Mouse (Mus musculus) intestine, embryonic 16.5 days (tissue): ENCODE measurements around the gene Grip2. TPM values are rescaled to one million over a fixed set of nuclear protein-coding genes. Genes with fewer than 3 reads are reported as not detected.

Experiments
- ATAC-seq: fragments of 200-750 bp; cut with Nextera tagmentation; 2 replicates; pipeline ENCODE4 v1.8.0; 2017; ENCODE audit warnings: moderate TSS enrichment, moderate library complexity
- H3K27ac ChIP-seq: fragments of 300-500 bp; sonication (generic); 2 replicates; pipeline ENCODE4 v1.5.1; 2014; ENCODE audit warnings: mild to moderate bottlenecking, low read length
- H3K27me3 ChIP-seq: fragments of 300-500 bp; sonication (generic); replicated peaks from 2 replicates; pipeline ENCODE4 v1.6.1; 2014; ENCODE audit warnings: low read length, control low read depth, mixed read lengths; ENCODE audit not compliant: control insufficient read depth, insufficient read depth
- H3K36me3 ChIP-seq: fragments of 300-500 bp; sonication (generic); 2 replicates; pipeline ENCODE4 v1.6.1; 2014; ENCODE audit warnings: low read length, control low read depth; ENCODE audit not compliant: control insufficient read depth, insufficient read depth
- H3K4me1 ChIP-seq: fragments of 300-500 bp; sonication (generic); 2 replicates; pipeline ENCODE4 v1.6.1; 2014; ENCODE audit warnings: low read length, control low read depth, mixed read lengths; ENCODE audit not compliant: control insufficient read depth, insufficient read depth
- H3K4me2 ChIP-seq: fragments of 300-500 bp; sonication (generic); 2 replicates; pipeline ENCODE4 v1.6.1; 2014; ENCODE audit warnings: low read depth, low read length, control low read depth
- H3K4me3 ChIP-seq: fragments of 300-500 bp; sonication (generic); 2 replicates; pipeline ENCODE4 v1.5.1; 2014; ENCODE audit warnings: mild to moderate bottlenecking, low read length
- H3K9ac ChIP-seq: fragments of 300-500 bp; sonication (generic); 2 replicates; pipeline ENCODE4 v1.6.1; 2014; ENCODE audit warnings: low read depth, low read length
- H3K9me3 ChIP-seq: fragments of 300-500 bp; sonication (generic); 2 replicates; pipeline ENCODE4 v1.6.1; 2016; ENCODE audit warnings: low read length, control low read depth; ENCODE audit not compliant: control insufficient read depth
- WGBS: fragments of 180-500 bp; shearing (Covaris S2); extraction: QIAGEN DNeasy Blood & Tissue Kit; methylation state at CpG from one replicate; pipeline ENCODE4 v1.1.7; 2014; 5-methylcytosine and 5-hydroxymethylcytosine counted together
- polyA plus RNA-seq: library from polyadenylated mRNA; unstranded; fragments of >200 nt; fragmentation: Nextera tagmentation; extraction: Ambion mirVana; gene quantifications from 2 replicates; pipeline ENCODE4 v1.2.1, GENCODE M21; 2015

The Grip2 gene
- polyA plus RNA-seq, 1 experiment from 2014 or later: 0.45 TPM

DNA sequence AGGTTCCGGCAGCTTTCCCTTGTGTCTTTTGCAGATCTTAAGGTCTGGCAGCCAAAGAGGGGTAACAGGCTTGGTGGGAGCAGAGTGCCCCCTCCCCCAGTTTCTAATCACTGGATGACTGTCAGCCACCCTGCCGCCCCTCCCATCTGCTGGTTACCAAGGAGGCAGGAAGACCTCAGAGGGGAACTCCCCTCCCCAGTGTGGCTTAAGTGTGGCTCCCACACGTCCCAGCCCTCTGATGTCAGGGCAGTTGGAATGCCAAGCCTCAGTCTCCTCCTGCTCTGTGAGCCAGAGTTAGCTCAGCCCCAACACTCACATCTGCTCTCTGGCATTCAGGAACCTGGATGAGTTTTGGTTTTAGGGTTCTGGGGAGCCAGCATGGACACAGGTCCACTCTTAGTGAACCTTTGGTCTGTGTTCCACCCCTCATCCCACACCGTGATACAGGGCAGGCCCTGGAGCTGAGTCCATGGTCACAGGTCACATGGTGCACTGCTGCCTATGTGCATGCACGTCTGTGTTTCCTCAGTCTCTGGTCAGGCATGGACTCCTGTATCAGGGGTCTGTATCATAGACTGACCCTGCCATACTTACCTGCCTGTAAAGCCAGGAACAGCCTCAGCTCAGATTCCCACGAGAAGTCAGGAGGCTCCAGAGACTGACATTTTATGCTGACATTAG, 98.0 kb downstream of the Grip2 start:
- Histone ChIP-seq H3K27ac (peak overlapping the region; percentile 78), H3K9me3 (no peaks in the 10 kb centered on the region), H3K27me3 (no peaks in the 10 kb centered on the region), H3K36me3 (peaks cover 27% of the 10 kb centered on the region), H3K4me1 (peaks cover 33% of the 10 kb centered on the region), H3K4me3 (no peak overlapping the region), H3K9ac (peak overlapping the region; percentile 17; the same call in 1 of the 2 replicates), H3K4me2 (no peak overlapping the region)
- peak; percentile 65 for ATAC-seq
- WGBS: 41% methylated on average over 6 of the region's 6 CpGs

DNA sequence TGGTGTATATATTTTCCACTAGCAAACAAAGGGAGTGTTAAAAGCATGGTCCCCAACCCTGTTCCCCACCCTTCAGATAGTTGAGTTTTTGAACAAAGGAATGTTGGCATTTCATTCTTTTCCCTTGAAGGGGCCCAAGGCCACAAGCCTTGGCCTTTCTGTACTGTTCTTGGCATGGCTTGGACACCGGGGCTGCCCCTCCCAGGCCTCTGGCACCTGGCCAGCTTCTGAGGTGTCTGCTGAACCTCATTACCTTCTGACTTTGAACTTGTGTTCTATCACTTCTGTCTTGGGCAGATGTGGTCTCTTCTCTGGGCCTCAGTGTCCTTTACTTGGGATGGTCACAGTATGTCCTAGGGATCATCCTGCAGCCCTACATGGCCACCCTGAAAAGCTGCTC, 99.7 kb downstream of the Grip2 start:
- H3K27me3 ChIP-seq: no peaks in the 10 kb centered on the region
- no peak for ATAC-seq

DNA sequence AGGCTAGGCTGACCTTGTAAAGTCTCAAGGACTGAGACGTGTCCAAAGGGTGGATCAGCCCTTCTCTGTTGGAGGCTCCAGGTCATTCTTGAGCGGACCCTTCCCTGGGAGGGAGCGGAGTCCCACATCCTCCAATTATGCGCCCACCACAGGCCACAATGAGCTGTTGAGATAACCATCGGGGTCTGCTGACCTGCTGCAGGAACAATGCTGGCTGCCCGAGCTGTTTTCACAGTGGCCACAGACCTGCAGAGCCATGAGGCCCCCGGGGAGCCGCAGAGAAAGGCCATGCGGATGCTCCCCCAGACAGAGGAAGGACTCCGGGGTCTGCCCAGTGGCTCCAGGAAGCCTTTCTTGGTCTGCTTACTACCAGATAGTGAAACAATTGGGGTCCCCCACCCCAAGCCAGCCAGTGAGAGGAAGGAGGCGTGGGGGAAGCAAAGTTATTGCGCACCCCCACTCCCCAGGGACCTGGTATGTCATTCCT, 105.8 kb downstream of the Grip2 start:
- H3K9ac ChIP-seq: no peak overlapping the region
- peaks cover 23% of the 10 kb centered on the region; the same call in 1 of the 2 replicates for H3K36me3 ChIP-seq
- H3K9me3 ChIP-seq: no peaks in the 10 kb centered on the region
- peaks cover 22% of the 10 kb centered on the region for H3K4me1 ChIP-seq
- H3K27me3 ChIP-seq: no peaks in the 10 kb centered on the region
- 57% methylated on average over 12 of the region's 12 CpGs for WGBS
- no peak overlapping the region for H3K4me2 ChIP-seq
- no peak overlapping the region for H3K4me3 ChIP-seq
- no peak overlapping the region for H3K27ac ChIP-seq
- ATAC-seq: peak; percentile 21; the same call in 1 of the 2 replicates

More for the DNA sequence above, 99.7 kb downstream of the Grip2 start:
- Histone ChIP-seq H3K9ac (no peak overlapping the region), H3K36me3 (peaks cover 29% of the 10 kb centered on the region), H3K4me1 (peaks cover 33% of the 10 kb centered on the region), H3K4me3 (no peak overlapping the region), H3K27ac (no peak overlapping the region), H3K9me3 (no peaks in the 10 kb centered on the region), H3K4me2 (no peak overlapping the region)
- WGBS: 56% methylated on average over 1 of the region's 1 CpGs

DNA sequence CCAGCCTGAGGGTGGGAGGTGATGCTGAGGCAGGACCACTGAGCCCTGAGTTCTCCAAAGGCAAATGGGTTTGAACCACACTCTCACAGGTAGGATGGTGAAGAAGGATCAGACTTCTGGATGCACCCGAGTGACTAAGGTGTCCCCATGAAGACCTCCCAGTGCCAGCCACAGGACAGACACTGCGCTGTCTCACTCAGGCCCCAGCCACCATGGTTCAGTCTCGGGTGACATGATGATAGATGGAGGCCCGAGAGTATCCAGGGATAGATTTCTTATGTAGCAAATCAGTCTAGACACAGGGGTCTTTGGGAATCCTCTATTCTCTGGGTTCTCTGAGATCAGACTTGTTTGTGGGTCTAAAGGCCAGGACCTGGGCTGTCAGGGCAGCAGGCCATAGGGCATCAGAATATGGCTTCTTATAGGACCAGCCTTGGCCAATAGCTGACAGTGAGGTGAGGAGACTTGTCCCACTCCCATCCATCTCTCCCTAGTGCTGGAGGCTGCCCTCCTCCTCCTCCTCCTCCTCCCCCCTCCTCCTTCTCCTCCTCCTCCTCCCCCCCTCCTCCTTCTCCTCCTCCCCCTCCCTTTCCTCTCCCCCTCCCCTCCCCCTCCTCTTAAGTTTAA, 106.3 kb downstream of the Grip2 start:
- peak overlapping the region; percentile 40; the same call in 1 of the 2 replicates for H3K9ac ChIP-seq
- H3K4me3 ChIP-seq: no peak overlapping the region
- no peaks in the 10 kb centered on the region for H3K27me3 ChIP-seq
- H3K27ac ChIP-seq: no peak overlapping the region
- H3K9me3 ChIP-seq: no peaks in the 10 kb centered on the region
- no peak for ATAC-seq
- peaks cover 22% of the 10 kb centered on the region for H3K4me1 ChIP-seq
- peaks cover 20% of the 10 kb centered on the region; the same call in 1 of the 2 replicates for H3K36me3 ChIP-seq
- 54% methylated on average over 4 of the region's 4 CpGs for WGBS
- H3K4me2 ChIP-seq: no peak overlapping the region

GRCm38 (mm10) chr6:91719865-91720533, 107.1 kb downstream of the Grip2 start:
- WGBS: 15% methylated on average over 9 of the region's 9 CpGs
- Histone ChIP-seq H3K36me3 (peaks cover 19% of the 10 kb centered on the region; the same call in 1 of the 2 replicates), H3K4me1 (peaks cover 22% of the 10 kb centered on the region), H3K4me3 (no peak overlapping the region), H3K27ac (peak overlapping the region; percentile 60), H3K9ac (peak overlapping the region; percentile 40; the same call in 1 of the 2 replicates), H3K9me3 (no peaks in the 10 kb centered on the region), H3K4me2 (no peak overlapping the region; the same call in 1 of the 2 replicates), H3K27me3 (no peaks in the 10 kb centered on the region)
- peak; percentile 14; the same call in 1 of the 2 replicates for ATAC-seq

DNA sequence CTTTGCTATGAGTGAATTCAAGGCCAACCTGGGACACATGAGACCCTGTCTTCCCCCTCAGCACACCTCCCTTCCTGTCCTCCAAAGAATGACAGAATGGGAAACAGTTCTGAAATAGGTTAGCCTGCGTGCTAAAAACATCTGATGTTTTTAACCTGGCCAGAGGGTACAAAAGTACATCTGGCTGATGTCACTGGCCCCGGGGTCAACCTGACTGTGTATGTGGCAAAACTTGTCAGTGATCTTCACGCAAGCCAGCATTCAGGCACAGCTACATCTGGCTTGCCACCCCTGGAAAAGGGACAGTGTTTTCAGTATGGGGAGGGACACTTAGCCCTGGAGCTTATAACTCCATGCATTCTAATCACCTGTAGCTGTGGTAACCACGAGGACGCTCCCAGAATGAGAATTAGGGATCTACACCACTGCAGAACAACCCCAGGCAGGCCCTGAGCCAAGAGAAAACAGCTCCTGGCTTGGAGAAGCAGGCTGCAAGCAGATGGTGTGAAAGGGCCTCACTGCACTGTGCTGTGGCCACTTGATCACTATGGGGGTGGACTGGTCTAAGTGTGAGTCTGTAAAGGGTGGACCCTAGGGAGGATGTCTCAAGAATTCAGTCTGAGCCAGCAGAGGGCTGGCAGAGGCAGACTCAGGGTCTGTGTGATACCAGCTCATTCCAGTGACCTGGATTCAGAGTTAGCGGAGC, 107.9 kb downstream of the Grip2 start:
- H3K36me3 ChIP-seq: peaks cover 13% of the 10 kb centered on the region; the same call in 1 of the 2 replicates
- peak overlapping the region; percentile 60 for H3K27ac ChIP-seq
- no peak overlapping the region; the same call in 1 of the 2 replicates for H3K4me2 ChIP-seq
- ATAC-seq: peak; percentile 8; the same call in 1 of the 2 replicates
- no peaks in the 10 kb centered on the region for H3K9me3 ChIP-seq
- H3K4me1 ChIP-seq: peaks cover 22% of the 10 kb centered on the region
- WGBS: 62% methylated on average over 6 of the region's 6 CpGs
- H3K9ac ChIP-seq: 0 out of 2 replicates have a peak overlapping the region, but pooled peaks have one; percentile 16
- H3K27me3 ChIP-seq: no peaks in the 10 kb centered on the region
- no peak overlapping the region for H3K4me3 ChIP-seq

DNA sequence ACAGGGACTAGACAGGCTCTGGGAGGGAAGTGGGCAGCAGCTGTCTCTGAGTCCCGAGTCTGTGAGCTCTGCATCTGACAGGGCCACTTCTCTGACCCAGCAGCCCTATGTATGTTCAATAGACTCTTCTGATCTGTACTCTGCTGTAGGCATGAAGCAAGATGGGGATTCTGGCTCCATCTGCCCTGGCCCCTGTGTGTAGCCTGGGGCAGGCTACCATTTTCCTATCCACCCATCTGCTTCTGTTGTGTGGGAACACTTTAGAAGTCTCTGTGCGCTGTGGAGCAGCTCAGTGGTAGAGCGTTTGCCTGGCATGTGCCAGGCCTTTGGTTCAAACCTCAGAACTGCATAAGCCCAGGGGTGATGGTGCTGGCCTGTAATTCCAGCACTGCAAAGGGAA, 108.4 kb downstream of the Grip2 start:
- Histone ChIP-seq H3K27me3 (no peaks in the 10 kb centered on the region), H3K27ac (peak overlapping the region; percentile 37; the same call in 1 of the 2 replicates), H3K9ac (0 out of 2 replicates have a peak overlapping the region, but pooled peaks have one; percentile 16), H3K36me3 (0 out of 2 replicates have a peak, but pooled peaks cover 7% of the 10 kb centered on the region), H3K4me1 (peaks cover 23% of the 10 kb centered on the region), H3K4me3 (no peak overlapping the region), H3K9me3 (no peaks in the 10 kb centered on the region), H3K4me2 (no peak overlapping the region)
- no peak for ATAC-seq
- WGBS: 63% methylated on average over 3 of the region's 3 CpGs

DNA sequence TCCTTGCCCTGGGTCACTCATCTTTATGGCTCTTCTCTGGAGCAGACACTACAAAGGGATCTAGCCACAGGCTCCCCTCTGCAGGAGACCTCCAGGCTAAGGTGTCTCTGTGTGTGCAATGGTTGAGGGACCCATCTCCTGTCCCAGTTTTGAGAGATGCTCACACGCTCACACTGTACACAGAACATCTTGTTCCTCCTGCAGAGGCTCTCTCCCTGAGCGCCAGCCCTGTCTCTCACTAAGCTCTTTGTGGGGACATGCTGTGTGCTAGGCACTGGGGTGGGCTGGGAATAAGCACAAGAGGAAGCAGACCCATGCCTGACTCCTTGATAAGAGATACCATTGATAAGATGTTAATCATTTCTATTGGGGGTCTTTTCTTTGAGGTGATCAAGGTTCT, 109.0 kb downstream of the Grip2 start:
- H3K9ac ChIP-seq: no peak overlapping the region
- H3K27ac ChIP-seq: no peak overlapping the region
- H3K36me3 ChIP-seq: 0 out of 2 replicates have a peak, but pooled peaks cover 5% of the 10 kb centered on the region
- 73% methylated on average over 2 of the region's 2 CpGs for WGBS
- H3K27me3 ChIP-seq: no peaks in the 10 kb centered on the region
- H3K4me2 ChIP-seq: no peak overlapping the region
- no peak for ATAC-seq
- H3K4me3 ChIP-seq: no peak overlapping the region
- no peaks in the 10 kb centered on the region for H3K9me3 ChIP-seq
- H3K4me1 ChIP-seq: peaks cover 28% of the 10 kb centered on the region
